Mouse (Mus musculus) spleen, adult 10 weeks (tissue): ENCODE measurements around the gene Glb1l. TPM values are rescaled to one million over a fixed set of nuclear protein-coding genes. Genes with fewer than 3 reads are reported as not detected.

Experiments used
- polyA plus RNA-seq: library from polyadenylated mRNA; stranded (reverse); fragments of 350-450 nt; fragmentation: Illumina TruSeq; extraction: RNeasy Lipid Tissue Mini Kit (QIAGEN cat#74804); gene quantifications from one replicate; pipeline ENCODE4 v1.2.3, GENCODE M21; 2015; ENCODE audit warnings: low replicate concordance; ENCODE audit not compliant: insufficient read depth

Glb1l gene
- 25.5 TPM for polyA plus RNA-seq

DNA sequence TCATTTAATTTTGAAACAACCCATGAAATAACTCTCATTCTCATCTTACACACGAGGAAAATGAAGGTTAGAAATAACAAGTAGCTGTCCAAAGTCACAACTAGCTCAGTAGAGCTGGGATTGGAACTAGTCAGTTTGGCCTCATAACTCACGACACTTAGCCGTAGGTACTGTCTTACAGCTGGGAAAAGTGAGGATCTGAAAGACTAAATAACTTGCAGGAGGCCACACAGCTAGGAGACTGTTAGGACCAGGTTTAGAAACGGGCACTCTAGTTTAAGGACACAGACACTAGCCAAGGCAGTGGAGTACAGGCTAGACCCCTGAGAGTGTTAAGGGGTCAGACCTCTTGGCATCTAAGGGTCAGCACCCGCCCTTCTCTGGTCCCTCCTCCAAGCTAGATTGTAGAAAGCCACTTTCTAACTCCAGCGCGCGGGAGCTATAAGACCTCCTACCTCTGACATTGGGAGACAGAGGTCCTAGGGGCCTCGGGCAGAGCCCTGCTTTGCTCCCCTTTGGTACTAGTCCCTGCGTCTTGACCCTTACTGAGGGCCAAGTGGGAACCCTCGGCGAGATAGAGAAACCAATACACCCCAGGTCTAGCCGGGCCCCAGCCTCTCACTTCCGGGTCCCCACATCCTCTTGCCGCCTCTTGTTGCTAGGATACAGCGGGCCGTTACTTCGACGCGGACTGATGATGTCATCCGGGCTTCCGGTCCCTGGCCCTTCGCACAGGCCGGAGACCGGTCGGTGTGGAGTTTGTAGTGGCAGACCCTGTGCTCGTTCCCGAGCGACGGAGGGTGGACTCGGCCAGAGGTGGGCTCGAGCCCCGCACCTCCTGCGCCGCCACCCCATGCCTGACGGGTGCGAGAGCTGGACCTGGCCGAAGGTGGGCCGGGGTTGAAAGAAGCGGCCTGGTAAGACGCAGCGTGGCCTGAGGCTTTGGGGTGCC, at the start of gene Glb1l, which contains the start of gene Stk16:
Gene Glb1l, minus strand, starts transcription at position 678 of the 952 bp plus-strand sequence.
Gene Stk16, plus strand, starts transcription at position 703 of the 952 bp plus-strand sequence.

DNA sequence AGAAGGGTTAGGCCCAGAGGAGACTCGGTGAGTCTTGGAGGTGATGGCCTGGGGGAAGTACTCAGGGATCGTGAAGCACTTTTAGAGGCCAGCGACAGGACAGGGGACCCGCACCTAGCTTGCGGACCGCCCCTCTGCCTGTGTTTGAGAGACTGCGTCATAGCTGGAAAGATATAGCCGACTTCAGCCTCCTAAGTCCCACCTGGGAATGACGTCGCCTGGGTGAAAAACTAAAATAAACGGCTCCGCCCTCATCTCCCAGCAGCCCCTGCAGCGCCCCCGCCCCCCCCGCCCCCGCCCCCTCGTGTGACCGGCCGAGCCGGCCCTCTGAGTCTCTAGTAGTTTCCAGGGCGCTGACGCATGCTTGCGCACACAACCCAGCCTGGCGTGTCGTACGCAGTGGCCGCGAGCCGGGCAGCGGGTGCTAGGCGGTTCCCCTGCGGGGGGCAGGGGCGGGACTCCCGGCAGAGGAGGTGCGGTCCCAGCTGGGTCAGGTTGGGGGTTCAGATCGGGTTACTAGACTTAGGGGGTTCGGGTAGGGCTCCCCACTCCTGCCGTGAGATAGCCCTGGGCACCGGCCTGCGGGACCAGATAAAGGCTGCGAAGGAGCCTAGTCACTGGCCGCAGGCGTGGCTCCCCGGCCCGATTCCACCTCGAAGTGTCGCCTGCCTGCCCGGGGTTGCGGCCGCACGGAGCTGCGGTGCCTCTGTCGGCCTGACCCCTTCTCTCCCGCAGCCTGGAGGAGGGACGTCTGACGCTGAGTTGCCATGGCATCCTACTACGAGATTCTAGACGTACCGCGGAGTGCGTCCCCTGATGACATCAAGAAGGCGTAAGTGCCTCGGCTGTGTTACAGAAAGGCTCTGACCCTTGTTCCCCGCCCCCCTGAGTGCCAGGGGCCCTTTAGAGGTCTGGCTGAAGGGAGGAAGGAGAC, 25.8 kb upstream of the Glb1l start, which contains the start of gene Dnajb2:
Gene Dnajb2, plus strand, starts transcription at position 290 of the 934 bp plus-strand sequence.

DNA sequence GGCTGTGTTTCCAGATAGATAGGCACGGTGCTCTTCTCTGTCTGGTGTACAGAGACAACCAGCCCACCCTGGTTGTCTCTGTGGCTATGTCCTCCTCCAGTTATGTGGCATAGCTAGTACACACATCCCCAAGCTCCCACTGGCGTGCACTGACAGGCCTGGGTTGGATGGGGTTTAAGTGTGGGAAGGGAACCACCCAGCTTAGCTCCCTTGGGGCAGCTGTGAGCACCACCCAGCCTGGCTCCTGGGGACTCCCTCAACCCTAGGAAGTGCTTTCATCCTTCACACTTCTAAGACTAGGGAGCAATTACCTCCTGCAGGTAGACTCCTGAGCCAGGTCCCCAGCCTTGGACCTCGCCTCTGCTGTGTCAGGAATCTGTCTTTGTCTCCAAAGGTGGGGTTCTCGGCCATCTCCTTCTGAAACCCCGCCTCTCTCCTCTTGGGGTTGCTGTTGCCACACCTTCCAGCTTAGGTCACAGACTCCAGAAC, 21.1 kb upstream of the Glb1l start, which contains the start of gene A630095N17Rik:
Gene A630095N17Rik, minus strand, starts transcription at position 439 of the 489 bp plus-strand sequence.

DNA sequence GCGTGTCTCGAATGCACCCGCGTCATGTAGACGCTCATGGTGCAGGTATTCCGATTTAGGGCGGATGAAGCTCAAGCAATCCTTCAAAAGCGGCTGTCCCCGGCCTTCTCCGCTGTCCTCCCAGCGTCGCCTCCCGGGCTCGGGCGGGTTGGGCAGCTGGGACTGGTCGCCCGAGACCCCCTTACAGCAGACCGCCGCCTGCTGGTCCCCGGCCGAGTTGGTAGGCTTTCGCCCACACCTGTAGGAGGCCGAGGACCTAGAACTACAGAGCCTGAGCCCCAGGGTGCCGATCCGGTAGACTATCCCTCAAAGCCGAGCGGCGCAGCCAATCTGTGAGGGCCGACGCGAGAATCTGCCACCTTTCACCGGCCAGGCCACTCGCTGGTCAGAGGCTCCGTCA, 8.9 kb upstream of the Glb1l start, which contains the start of gene Tuba4a:
Gene Tuba4a, minus strand, starts transcription at position 335 of the 400 bp plus-strand sequence.

DNA sequence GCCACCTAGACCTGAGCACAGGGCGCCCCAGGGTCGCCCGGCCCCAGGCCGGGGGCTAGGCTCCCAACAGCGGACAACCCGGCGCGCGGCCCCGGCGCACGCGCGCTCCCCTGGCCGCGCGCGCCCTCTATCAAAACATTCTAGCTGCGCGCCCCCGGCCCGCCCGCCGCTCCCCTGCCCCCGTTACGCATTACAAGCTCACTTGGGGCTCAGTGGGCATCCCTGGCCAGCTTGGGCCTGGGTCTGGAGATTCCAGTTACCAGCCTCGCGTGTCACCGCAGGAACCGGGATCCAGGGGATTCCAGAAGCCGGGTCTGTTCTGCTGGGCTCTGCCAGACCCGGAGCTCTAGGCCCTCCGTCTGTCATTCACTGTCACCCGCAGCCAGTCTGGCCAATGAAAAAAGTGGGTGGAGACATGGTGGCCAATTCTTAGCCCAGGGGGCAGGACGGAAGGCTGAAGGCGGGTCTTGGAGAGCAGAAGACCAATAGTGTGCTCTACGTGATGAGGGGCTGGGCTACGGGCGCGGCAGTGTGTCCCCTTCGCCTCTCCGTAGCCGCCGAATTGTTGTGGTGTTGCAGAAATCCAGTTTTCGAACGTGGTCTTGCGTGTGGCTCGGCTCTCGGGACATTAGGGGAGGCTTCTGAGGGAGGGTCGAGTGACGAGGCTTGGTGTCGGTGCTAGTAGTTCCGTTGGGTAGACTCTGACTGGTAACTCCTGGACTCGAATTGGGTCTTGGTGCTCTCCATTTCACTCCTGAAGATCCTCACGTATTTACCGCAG, 18.8 kb downstream of the Glb1l start, which contains the start of the genes Ankzf1 and Atg9a:
Gene Ankzf1, plus strand, starts transcription at position 530 of the 781 bp plus-strand sequence.
Gene Atg9a, minus strand, starts transcription at position 575 of the 781 bp plus-strand sequence.

DNA sequence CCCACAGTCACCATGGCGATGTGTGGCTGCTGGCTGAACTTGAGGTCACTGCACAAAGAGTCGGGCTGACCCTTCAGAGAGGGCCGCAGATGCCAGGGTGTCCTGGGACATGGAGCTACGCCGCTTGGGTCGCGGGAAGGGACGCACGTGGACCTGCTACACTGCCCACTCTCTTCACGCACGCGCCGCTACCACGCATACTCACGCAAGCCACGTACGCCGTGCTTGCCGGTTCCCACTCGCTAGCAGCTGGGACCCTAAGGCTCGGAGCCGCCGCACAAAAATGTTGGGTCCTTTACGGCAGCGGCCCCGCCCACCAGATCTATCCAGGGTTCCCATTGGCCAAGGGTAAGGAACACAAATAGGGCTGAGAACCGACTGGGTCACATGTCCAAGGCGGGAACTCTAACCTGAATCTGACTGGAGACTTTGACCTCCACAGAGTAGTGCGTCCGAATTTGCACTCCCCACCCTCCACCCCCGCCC, 30.5 kb downstream of the Glb1l start, which contains the start of gene Abcb6:
Gene Abcb6, minus strand, starts transcription at position 288 of the 486 bp plus-strand sequence.

DNA sequence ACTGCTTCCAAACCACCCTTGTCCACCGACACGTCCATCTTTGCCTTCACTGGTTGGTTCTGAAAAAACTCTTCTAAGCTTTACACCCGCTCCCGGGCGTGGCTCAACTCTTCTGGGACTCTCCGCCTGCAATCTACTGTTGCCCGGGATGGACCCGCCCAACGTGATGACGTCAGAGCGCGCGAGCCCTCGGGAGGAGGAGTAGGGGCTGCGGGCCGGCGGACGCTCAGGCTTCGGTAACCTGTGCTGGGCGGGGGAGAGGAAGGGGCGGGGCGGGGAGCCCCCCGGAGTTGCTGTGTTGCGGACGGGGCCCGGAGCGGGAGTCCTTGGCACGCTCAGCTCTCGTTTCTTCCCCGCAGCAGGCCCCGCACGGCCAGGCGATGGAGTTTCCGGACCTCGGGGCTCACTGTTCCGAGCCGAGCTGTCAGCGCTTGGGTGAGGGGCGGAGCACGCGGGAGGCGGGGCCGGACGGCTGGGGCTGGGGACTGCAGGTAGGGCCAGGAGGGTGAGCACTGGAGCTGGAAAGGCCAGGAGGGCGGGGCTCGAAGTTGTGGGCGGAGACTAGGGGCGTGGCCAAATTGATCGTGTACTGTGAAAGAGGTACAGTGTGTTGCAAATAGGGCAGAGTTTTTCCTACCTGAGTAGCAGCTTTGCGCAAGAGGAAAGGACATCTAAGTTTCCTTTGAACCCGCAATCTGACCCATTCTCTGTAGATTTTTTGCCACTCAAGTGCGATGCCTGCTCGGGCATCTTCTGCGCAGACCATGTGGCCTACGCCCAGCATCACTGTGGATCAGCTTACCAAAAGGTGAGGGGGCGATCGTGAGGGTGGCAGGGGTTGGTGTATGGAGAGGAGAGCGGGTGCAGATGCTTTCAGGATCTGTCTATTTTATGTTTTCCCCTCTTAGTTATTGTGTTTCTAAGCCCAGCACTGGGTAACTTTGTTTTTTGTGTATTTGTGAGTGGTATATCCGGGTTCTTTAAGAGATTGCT, 41.8 kb downstream of the Glb1l start, which contains the start of gene Zfand2b:
Gene Zfand2b, plus strand, starts transcription at position 175 of the 993 bp plus-strand sequence.

Other genes starting within 250 kb of the Glb1l start
- gene Nhej1, start 85.6 kb downstream of the Glb1l start, polyA plus RNA-seq = 5.4 TPM
- gene Slc23a3, start 76.9 kb downstream of the Glb1l start, polyA plus RNA-seq = 0.33 TPM
- gene Cnppd1, start 68.1 kb downstream of the Glb1l start, polyA plus RNA-seq = 63.6 TPM
- gene Retreg2, start 68.0 kb downstream of the Glb1l start, polyA plus RNA-seq = 43.0 TPM
- gene Zfand2b, start 42.2 kb downstream of the Glb1l start, polyA plus RNA-seq = 16.0 TPM
- 7.9 TPM for gene Abcb6, start 30.4 kb downstream of the Glb1l start, polyA plus RNA-seq
- gene Ankzf1, start 18.7 kb downstream of the Glb1l start, polyA plus RNA-seq = 38.1 TPM
- 12.6 TPM for gene Atg9a, start 18.6 kb downstream of the Glb1l start, polyA plus RNA-seq
- gene Stk16, start within 50 bp of the Glb1l start, polyA plus RNA-seq = 82.7 TPM
- gene Tuba4a, start 9.1 kb upstream of the Glb1l start, polyA plus RNA-seq = 76.6 TPM
- gene A630095N17Rik, start 21.3 kb upstream of the Glb1l start, polyA plus RNA-seq = not detected
- gene Dnajb2, start 25.6 kb upstream of the Glb1l start, polyA plus RNA-seq = 31.4 TPM
- not detected for gene Ptprn, start 53.7 kb upstream of the Glb1l start, polyA plus RNA-seq
- not detected for gene Resp18, start 67.6 kb upstream of the Glb1l start, polyA plus RNA-seq
- 14.7 TPM for gene Dnpep, start 107.2 kb upstream of the Glb1l start, polyA plus RNA-seq
- 23.7 TPM for gene Des, start 149.5 kb upstream of the Glb1l start, polyA plus RNA-seq
- gene Speg, start 164.5 kb upstream of the Glb1l start, polyA plus RNA-seq = 4.5 TPM
- 50.7 TPM for gene Gmppa, start 225.1 kb upstream of the Glb1l start, polyA plus RNA-seq
- not detected for gene Asic4, start 239.6 kb upstream of the Glb1l start, polyA plus RNA-seq